Mouse (Mus musculus) neutrophil, adult 5-6 weeks (primary cell): ENCODE measurements at regions not wholly inside any gene's neighbourhood (a gene's known extent, or its start where the extent isn't known, plus 50 kb on each side); places are given as distances from the start of the nearest gene placed in this dataset.

Experiments
- ATAC-seq: fragments of 151-379, 151-347 bp; 2 replicates; pipeline ENCODE4 v1.8.0; 2017; ENCODE audit warnings: mild to moderate bottlenecking, moderate TSS enrichment; ENCODE audit not compliant: insufficient number of reproducible peaks, poor library complexity, low FRiP score, severe bottlenecking; ENCODE audit errors: extremely low read depth

DNA sequence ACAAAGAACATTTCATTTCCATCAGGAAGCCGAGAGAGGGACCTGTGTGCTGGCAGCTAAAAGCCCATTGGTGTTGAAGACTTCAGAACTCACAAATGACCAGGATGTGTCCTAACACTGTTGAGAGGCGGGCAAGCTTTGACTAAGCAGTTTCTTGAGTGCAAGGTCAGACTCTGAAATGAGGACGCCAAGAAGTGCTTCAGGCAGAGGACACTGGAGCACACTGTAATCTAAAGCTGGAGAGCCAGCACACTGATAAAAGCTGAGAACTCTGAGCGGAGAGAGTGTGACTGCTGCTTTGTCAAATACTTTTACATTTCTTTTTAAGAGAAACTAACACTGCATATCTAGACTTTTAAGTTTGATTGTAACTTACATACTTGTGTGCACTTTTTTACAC, 72.5 kb upstream of the Dph5 start:
- no peak for ATAC-seq

DNA sequence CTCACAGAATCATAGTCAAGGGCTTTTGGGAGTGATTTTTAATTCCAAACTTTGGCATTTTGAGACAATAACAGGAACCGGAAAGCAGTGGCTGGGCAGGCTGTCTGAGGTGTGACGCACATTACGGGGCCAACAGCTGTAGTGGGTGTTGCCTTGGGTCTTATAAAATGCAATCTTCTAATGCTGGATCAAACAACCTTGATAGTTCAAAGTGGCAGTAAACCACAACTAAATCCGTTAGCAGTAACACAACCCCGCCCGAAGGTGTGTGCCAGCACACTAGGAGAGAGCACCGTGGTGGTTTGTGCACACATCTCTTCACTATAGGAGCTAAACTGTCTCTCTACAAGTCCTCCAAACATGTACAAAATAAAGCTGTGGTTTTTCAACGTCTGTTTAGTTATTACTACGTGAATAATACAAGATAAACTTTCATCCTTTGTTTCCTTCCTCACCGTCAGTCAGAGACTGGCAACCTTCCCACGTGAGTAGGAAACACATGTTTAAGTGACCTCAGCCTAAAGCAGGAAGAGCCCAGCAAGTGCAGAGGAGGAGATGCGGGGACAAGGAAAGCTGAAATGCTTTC, 72.0 kb upstream of the Dph5 start:
- peak; percentile 82 for ATAC-seq

DNA sequence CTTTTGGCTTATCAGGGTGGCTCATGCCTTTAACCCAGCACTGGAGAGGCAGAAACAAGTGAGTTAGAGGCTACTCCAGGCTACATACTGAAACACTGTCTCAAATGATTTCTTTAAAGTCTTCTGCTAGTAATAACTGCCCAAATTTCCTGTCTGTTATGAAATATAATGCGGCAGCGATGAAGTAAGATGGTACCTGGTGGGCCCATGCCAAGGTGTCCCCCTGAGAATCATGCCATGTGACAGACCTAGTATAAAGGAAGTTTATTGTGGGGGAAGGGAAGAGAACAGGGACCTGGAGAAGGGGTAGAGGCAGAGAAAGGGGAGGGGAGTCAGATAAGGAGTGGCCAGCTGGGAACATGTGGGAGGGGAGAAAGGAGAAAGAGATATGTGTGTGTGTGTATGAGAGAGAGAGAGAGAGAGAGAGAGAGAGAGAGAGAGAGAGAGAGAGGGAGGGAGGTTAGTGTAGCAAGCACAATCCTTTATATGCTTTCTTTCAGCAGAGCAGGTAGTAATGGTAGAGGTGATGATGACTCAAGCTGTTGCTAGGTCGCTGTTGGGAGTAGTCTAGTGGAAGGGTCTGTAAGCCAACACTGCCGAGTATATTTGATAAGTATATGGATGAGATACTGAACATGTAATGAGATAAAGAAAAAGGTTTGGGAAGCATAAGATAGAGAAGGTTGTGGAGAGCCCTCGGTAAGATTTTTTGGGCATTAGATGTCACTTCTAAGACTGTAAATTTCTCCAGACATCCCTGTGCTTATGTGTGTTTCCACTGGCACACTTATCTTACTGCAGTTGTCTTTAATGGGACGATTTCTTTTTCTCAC, 71.1 kb upstream of the Dph5 start:
- no peak for ATAC-seq

DNA sequence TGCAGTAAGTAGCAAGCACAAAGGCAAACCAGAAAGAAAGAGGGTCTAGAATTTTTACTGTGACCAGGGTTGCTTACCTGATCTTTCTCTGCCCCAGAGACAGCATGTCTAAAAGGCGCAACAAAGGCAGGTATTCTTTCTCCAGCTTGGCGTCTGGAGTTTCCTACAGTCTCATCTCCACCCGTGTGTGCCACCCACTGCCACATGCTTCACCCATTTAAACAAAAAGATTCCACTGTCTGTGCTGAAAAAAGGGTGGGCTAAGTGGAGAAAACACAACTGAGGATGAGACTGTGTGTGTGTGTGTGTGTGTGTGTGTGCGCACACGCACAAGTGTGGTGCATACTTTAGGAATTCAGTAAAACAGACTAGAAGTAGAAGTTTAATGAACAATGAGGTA, 69.9 kb upstream of the Dph5 start:
- no peak for ATAC-seq

GRCm38 (mm10) chr3:115818734-115819133, 68.9 kb upstream of the Dph5 start:
- ATAC-seq: no peak

- ATAC-seq: no peak
Observed at GRCm38 (mm10) chr3:115819401-115820138, 68.1 kb upstream of the Dph5 start.

DNA sequence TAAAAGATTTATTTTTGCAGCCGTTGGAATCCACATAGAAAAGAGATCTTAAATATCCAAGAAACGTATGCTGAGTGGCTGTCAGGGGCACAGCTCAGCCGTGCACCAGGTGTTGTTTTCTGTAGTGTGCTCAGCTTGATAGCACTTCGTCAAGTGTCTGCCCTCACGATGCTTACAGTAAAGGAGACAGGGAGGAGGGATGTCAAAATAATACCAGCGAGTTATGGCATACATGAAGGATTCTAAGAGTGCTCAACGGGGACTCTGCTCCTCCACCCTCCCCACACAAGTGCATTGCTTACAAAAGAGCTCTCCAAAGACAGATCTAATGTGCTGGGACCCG, 67.5 kb upstream of the Dph5 start:
- no peak for ATAC-seq

DNA sequence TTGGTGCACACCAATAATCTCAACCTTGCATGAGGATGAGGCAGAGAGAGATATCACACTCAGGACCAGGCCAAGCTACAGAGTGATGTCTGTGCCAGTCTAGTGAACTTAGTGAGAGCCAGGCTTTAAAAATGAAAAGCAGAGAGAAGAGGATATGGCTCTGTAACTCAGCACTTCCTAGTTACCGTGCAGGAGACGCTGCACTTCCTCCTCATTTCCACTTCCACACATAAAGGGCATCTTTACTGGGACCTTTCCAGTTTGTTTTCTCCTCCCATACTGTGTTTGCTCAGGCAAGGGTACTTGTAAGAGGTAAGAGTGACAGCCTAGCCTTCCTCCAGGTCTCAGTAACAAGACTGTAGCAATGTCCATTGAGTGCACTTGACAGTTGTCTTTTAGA, 66.0 kb upstream of the Dph5 start:
- no peak for ATAC-seq

DNA sequence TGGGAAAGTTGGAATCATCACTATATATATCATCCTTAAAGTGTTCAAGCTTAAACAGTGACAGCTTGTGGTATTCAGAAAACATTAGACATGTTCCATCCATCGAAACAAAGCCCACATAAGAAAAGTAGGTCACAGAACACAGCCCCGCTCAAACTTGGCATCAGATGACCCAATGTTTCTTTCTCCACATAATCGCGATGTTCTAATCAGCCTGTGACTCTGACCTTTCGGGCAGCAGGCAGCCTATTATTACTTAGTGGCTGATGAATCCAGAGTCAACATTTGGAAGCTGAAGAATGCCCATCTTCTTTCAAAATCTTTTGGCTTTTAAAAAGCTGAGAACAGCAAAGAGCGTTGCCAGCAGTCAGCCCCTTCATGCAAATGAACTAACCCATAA, 65.1 kb upstream of the Dph5 start:
- ATAC-seq: no peak

GRCm38 (mm10) chr3:115823741-115824140, 63.9 kb upstream of the Dph5 start:
- ATAC-seq: no peak

GRCm38 (mm10) chr3:115824792-115825191, 62.8 kb upstream of the Dph5 start:
- ATAC-seq: no peak

- no peak for ATAC-seq
Observed at GRCm38 (mm10) chr3:115835381-115835780, 52.3 kb upstream of the Dph5 start.

DNA sequence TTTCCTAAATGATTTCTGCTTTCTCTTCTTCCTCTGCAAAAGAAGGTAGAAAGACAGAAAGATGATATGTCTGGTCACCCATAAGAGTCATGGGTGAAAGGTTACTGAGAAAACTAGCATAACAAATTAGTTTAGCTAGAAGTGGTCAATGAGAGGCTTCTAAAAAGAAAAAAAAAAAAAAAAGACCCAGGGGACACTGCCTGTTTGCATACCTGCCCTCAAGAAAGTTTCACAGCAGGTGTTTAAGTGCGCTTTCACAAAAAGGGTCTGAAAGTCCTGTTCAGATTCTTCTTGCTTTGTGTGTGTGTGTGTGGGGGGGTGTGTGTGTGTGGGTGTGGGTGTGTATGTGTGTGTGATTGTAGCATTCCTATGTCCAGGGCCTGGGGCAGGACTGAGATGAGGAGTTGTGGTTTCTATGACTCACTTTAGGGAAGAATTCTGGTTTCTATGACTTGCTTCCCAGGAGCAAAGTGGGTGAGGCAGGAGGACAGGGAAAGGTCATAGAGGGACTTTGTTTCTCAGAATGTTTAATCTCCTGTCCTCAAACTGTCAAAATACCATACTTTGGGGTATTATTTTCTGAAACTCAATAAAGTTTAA, 49.9 kb upstream of the Dph5 start:
- no peak for ATAC-seq
